Mouse (Mus musculus): ENCODE data around the gene Ablim2.

Gene Ablim2

DNA sequence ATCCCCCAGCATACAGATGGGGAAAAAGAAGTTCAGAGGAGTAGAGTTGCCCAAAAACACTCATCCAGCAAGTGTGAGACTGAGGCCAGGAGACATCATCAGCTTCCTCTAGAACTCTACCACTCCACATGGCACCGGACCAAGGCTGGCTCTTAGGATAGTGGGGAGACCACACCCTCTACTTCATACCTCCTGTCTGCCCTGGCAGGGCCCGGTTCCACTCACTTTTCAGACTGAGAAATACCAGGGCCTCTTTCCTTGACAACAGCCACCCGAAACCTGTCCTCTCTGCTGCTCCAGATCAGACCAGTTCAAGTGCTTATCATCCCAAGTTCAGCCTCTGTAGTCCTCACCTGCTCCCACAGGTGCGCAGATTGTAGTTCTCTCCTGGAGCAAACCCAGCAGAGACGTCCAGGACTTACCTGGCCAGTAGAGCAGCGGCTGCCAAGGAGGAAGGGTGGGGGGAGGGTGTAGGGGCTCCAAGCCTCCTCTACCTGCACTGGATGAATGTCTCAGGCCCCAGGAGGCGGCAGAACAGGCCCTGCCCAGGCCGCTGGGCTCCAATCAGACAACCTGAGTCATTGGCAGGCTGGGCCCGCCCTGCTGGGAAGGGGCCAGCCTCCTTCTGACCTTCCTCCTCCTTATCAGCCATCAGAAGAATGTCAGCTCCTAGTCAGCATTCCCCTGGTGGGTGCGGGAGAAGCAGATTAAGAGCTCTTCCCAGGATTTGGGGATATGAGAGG, 18.0 kb upstream of the Ablim2 start, which contains the start of gene Sh3tc1:
Gene Sh3tc1, minus strand, starts transcription at position 452 of the 743 bp plus-strand sequence.
- DNase-seq (ENCODE audit: low spot score in 2 of 2): no peak

DNA sequence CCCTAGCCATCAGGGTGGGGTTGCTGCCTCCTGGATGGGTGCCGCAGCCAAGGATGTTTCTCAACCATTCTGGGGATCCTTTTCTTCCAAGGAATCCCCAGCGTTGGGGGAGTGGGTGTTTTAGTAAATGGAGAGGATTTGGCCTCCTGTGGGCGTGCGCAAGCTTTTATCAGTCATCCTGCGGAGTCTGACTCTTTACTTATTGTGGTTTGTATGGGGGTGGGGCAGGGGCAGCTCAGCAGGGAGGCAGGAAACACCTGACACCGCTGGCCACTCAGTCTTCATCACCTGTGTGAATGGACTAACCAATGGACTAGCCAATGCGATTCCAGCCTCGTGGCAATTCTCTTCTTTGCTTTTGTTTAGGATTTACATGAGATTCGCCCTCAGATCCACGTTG, 17.0 kb upstream of the Ablim2 start:
- no peak for DNase-seq (ENCODE audit: low spot score in 2 of 2)

DNA sequence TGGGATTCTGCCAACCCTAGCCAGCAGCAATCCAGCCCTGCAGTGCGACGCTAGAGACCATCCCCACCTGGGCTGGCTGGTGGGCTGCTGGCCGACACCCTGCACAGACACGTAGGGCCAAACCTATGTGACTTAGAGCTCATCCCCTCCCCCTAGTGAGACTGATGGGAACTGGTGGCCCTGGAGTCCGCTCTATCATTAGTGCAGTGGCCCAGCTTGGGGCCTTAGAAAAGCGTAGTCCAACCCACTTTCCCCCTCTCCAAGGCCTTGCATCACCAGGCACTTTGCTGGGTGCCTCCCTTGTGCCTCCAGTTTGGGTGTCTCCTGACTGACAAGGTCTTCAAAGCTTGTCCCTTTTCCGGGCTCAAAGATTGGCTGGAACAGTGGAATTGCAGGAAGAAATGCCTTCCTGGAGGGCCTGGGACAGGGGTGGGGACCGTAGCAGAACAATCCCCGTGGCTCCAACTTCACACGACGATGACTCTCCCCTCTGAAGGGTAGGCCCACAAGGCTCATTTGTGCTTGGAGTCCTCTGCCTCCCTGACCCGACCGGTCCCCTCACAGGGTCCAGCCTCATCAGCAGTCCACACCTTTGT, 16.4 kb upstream of the Ablim2 start:
- no peak for DNase-seq (ENCODE audit: low spot score in 2 of 2)

DNA sequence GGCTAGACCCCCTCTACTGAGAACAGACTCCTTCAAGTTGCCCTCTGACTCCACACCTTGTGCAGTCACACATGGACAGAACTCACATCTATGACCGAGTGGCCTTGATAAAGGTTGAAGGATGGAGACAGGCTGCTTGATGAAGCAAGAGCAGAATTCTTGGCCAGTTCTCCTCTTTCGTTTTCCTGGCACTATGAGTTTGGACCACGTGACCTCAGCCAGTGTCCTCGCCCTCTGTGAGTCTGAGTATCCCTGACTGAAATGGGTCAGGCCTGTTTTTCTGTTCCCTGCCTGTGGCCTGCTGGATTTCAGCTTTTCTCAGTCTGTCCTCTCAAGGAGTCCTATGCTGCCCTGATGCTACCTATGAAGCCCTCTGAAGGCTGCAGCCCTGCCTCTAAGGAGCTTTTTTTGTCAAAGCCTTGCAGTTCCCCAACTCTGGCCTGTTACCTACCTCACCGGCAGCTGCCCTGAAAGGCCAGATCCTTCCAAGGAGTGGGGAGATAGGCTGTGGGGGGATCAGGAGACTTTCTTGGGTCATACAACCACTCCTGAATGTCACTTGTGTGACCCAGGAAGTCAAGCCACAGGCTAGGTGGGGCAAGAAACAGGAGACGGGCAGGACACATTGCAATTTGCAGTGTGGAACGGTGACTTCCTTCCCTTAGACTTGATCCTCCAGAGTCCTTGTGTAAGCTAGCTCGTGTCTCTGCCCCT, 14.3 kb upstream of the Ablim2 start:
- DNase-seq (ENCODE audit: low spot score in 2 of 2): no peak

DNA sequence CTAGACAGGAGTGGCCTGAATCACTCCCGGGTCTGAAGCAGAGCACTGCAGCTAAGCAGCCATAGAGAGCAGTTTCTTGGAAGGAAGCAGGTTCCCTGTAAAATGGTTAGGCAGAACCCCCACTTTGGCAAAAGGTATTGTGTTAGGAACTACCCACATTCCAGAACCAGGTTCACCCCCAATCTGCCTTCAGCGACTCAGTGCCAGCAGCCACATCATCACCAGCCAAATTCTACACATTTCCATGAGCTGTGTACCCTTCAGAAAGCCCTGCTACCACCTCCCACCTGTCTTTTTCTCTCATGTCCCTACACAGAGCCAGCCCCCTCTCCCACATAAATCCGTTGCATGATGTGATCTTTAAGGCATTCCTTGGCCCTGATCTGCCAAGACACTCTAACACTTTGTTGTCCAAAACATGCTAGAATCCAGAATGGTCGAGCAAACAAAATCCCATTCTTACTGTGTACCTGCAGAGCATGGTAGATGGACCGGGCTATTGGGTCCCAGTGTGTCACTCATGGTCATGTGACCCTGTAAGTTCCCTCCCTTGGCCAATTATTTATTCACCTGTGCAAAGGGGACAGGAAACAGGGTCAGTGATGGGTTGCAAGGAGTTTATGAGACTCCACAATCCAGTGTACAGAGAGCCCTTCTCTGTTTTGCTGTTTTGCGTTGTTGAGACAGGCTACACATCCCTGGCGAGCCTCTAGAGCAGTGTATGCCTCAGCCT, 13.5 kb upstream of the Ablim2 start:
- no peak for DNase-seq (ENCODE audit: low spot score in 2 of 2)

DNA sequence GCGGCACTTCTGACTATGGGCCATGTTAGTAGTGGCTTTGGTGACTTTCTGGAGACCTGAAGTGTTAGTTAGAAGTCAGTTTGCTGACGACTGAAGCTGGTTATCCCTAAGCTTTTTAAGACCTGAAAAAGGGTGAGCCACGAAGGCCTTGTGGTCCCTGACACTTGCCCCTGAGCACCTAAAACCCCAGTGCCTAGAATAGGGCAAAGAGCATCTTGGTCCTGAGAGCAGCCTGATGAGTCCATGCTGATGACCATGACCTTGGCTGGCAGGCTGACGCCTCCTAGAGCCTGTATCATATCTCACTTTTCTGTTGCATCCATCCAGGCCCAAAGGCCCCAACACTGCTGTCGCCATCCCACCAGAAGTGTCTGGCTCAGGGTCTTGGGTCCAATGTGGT, 12.3 kb upstream of the Ablim2 start:
- DNase-seq (ENCODE audit: low spot score in 2 of 2): no peak

DNA sequence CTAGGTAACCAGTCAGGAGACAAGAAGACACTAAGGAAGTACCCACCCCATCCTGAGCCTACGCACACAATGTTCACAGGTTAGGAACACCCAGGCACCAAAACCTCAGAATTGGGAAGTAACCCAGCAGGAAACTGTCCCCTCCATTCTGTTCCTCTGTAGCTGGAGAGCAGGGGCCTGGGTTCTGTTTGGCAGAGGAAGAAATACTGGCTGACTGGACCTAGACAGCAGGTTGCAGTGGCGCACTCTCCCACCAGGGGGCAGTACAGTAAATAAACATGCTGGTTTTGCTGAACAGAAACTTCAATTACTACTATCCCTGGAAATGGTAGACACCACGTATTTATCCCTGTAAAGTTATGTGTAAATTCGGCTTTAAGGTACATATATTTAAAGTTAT, 10.8 kb upstream of the Ablim2 start:
- DNase-seq (ENCODE audit: low spot score in 2 of 2): peak; percentile 65 to 85

DNA sequence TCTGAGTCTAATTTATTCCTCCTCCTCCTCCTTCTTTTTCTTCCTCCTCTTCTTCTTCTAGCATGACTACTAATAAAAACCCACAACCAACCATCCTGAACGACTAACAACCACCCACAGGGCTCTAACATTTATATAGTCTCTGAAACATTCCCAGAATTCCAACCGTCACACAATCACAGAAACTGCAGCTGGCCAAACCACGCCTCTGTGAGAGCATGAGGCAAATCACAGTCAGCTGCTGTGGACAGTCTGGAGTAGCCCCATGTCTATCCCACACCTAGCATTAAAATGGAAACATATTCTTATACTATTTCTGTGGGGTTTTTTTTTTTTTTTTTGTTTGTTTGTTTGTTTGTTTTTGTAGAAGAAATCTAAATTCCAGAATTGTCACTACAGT, 8.3 kb upstream of the Ablim2 start:
- DNase-seq (ENCODE audit: low spot score in 2 of 2): no peak

DNA sequence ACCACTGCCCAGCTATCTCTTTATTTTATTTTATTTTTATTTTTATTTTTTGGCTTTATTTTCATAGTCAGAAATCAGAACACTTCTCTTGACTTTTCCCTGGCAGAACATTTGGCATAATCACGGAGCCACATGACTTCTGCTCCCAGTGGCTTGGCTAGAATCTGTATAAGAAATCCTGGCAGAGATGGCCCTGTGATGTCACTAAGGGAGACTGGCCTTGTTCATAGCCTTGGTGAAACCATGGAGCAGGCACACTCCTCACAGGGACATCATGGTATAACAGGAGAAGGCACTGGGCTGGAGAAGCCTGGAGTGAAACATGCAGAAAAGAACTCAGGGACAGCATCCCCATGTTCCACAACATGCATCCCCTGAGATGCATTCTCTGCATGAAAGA, 7.7 kb upstream of the Ablim2 start:
- DNase-seq (ENCODE audit: low spot score in 2 of 2): no peak

DNA sequence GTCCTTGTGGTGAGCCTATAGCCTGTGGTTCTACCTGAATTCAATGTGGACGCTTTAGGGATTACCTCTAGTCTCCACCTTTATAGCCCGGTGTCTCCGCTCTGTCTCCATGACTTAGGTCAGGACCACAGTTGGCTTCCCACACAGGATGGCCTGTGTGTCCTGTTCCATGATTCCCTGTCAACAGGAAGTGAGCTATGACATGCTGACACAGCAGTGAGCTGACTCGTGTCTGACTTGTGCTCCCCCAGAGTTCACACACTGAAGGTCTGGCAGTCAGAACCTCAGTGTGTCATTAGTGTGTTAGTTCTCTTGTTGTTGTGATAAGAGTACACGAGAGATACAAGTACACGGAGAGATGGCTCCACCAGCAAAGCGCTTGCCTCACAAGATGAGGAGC, 6.7 kb upstream of the Ablim2 start:
- DNase-seq (ENCODE audit: low spot score in 2 of 2): no peak

DNA sequence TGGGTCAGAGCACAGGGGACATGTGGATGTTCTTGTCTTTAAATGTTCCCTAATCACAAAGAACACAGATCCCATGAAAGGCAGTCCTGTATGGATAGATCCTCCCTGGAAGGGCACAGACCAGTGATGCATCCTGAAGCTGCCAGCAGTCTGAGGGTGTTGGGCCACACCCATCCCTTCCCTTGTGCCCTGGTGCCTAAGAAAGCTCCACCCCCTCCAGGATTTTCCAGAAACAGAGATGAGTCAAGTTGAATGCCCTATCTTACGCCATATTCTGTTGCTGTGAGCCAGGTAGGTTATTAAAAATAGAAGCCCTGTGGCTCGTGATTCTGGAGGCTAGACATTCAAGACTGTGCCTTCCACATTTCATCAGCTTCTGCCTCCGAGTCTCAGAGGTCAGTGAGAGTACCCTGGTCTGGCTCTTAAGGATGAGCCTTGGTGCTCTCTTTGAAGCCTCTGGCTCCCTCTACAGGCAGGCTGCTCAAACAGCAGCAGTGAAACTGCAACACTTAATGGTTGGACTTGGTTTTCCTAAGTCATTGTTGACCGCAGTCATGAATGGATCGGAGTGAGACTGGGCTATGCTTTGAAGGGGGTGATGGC, 2.4 kb upstream of the Ablim2 start:
- DNase-seq (ENCODE audit: low spot score in 2 of 2): peak; percentile 57 to 70

DNA sequence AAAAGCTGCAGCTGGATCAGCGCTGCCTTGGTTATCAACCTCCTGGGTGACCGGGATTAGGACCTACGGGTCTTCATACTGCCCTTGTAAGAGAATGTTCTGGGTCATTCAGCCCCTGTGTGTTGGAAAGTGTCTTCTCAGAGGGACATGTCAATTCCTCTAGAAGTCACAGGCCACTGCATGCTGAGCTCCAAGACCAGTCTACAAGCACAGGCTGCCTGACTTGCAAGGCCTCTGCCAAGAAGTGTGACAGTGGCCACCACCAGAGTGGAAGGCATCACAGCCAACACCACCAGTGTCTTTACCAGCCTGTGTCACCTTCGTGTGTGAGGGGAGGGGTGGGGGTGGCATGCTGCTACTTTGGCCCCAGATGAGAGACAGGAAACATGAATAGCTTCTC, 1.7 kb upstream of the Ablim2 start:
- no peak for DNase-seq (ENCODE audit: low spot score in 2 of 2)

DNA sequence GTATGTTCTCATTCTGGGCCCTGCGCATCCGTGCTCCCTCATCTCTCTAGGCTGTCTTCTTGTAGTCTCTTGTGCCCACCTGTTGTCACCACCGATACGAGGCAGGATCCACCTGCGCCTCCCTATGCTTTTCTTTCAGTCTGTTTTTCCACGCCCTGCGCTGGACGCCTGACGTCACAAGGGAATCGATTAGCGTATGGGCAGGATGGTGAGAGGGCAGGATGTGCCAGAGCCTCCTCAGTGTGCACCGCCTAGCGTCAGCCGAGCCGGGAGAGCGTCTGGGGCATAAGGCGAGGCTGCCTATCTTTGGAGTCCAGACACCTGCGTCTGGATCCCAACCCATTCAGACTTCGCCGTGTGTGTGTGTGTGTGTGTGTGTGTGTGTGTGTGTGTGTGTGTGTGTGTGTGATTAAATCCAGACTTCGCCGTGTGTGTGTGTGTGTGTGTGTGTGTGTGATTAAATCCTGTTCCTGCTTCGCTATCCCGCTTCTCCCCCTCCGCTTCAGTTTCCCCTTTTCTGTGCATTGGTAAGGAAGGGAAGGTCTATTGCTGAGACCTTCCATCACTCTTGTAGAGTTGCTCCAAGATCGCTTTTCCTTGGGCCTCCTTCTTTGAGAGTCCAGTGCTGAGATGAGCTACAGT, 562 bp upstream of the Ablim2 start:
- peak; percentile 86 to 89 for DNase-seq (ENCODE audit: low spot score in 2 of 2)

DNA sequence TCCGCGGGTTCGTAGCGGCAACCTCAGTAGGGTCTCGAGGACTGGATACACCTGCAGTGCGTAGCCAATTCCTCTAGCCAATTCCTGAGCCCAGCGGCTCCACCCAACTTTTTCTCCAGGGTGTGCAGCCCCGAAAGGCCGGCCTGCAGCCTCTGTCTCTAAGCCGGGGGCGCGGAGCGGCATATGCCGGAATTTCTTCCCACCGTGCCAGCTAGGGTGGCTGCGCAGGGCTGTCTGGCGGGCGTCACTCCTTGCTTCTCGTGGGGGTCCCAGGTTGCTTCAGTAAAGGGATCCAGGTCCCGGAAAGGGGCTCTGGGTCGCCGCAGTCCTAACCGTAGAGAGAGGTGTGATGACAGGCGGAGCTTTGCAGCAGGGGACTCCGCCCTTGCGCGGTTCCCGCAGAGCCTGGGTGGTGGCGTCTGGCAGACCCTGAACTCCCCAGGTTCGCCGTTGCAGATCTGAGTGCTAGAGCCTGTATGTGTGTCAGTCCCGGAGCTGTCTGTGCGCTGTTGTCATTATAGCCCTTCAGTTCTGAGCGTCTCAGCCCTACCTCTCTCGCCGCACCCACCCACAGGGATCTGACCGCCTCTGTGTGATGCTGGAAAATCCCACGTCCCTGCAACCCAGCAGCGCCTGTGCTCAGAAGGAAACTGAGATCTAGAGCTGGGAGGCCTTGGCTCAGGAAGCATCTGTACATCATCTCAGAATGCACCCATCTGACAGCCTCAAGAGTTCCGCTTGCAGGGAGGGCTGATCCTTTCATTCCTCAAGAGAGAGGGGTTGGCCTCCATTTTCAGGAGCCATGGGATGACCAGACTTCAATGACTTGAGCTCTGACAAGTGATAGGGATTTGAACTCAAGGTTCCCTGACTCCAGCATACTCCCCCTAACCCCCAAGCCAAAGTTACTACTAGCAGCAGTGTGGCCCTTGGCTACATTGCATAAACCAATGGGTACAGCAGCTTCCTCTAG, 687 bp downstream of the Ablim2 start:
- DNase-seq (ENCODE audit: low spot score in 2 of 2): peak; percentile 73

DNA sequence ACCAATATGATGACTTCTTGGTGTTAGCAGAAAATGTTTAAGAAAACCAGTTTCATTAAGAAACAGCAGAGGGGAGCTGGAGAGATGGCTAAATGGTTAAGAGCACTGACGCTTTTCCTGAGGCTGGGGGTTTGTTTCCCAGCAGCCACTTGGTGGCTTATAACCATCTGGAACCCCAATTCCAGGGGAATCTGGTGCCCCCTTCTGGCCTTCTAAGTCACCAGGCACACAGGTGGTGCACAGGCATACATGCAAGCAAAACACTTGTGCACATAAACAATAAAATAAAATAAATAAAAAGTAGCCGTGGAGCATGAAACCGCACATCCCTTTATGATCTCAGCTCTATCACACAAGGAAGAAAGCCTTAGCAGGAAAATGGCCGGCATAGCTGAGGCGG, 3.6 kb downstream of the Ablim2 start:
- DNase-seq (ENCODE audit: low spot score in 2 of 2): no peak

DNA sequence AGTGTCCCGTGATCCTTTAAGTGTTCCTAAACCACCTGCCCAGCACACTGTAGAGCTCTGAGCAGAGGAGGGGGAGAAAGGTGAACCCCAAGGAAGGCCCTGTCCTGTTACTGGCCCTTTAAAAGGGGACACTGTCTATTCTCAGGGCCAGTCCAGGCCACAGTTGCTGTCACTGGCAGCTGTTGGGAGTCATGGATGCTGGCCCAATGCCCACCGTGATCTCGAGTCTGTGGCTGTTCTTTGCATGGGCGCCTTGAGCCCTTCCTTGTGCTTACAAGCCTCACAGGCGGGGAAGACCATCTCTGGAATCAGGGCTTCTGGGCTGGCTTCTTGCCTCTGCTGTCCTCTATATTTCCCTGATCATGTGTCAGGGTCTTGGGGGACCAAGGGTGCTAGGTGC, 4.7 kb downstream of the Ablim2 start:
- peak; percentile 47 to 62 for DNase-seq (ENCODE audit: low spot score in 2 of 2)

DNA sequence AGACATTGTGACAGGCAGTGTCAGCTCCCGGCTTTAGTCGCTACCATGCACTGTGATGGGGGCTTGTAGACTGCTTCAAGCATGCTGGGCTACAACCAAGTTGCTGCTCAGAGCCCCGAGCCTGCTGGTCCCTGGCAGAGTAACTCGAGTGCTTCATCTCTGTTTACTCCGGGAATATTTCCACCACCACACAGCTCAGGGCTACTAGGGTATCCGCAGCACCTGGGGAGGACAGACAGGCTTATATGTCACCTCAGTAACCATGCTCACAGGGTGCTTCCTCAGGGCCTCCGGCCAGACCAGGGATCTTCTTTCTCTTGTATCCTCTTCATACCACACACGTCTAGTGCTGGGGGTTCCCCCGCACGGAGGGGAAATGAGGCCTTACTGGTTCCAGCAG, 5.2 kb downstream of the Ablim2 start:
- DNase-seq (ENCODE audit: low spot score in 2 of 2): no peak

DNA sequence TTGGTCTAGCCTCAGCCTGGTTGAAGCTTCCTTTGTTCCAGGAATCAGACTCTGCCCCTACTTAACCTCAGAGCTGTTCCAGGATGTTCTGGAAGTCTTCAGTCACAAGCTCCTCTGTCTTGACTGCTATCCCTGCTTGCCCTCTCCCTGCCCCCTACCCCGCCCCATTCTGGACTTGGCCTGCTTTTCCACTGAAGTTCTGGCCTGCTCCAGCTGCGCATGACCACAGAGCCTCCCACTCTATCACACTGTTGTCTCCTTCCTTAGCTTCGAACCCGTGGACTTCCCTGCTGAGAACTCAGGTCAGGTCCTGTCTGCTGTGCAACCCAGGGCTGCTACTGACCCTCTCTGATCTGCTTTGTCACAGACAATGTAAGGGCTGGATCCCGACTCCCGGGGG, 8.2 kb downstream of the Ablim2 start:
- DNase-seq (ENCODE audit: low spot score in 2 of 2): no peak

DNA sequence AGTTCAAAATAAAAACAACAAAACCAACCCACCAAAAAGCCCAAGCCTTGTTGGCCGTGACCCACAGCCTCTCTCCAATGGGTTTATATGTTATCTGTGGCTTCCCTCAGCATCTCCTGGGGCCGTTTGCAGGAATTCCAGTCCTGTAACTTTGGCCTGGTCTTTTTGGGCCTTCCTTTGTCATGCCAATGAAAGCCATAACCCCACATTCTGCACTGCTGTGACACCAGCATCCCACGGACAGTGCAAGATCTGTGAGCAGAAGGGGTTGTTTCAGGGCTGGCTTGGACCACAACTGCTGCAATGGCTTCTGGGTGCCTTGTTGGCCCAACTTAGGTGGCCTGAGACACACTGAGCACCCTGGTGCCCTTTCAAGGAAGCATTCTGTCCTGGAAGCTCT, 10.8 kb downstream of the Ablim2 start:
- DNase-seq (ENCODE audit: low spot score in 2 of 2): no peak

DNA sequence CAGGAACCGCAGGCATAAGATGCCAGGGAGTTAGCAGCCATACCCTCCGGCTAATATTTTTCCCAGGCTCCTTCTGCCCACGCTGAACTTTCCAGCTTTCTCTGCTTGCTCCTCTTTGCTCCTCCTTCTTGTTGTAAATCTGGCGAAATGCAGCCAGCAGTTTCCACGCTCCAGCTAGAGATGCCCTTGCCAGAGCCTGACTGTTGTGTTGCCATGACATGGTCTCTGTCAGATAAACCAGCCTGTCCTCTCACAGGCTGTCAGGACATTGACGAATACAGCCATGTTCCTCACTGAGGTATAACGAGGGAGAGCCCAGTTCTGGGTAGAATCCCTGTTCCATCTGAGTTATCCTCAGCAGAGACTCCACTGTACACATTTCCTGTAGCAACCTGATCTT, 11.3 kb downstream of the Ablim2 start:
- DNase-seq (ENCODE audit: low spot score in 2 of 2): no peak
